Mouse (Mus musculus) brain, embryonic 14.5 days (tissue): Measurements from ENCODE around the gene Alg11. TPM values are rescaled to one million over a fixed set of nuclear protein-coding genes. Genes with fewer than 3 reads are reported as not detected.
A peak's percentile ranks its signal among the peaks of the same experiment; 100 is the strongest.

ENCODE experiments used
- DNase-seq: peaks from one replicate; pipeline ENCODE4 v3.0.0-alpha.2; 2011; ENCODE audit warnings: low read depth
- CTCF ChIP-seq: fragments of 200-500 bp; IDR thresholded peaks from 2 replicates; pipeline ENCODE4 v1.5.1; 2012; ENCODE audit warnings: inconsistent platforms, mild to moderate bottlenecking, moderate library complexity, borderline replicate concordance; ENCODE audit not compliant: insufficient read depth, insufficient read length; ENCODE audit errors: extremely low read depth
- POLR2A ChIP-seq: fragments of 200-500 bp; IDR thresholded peaks from 2 replicates; pipeline ENCODE4 v1.6.1; 2012; ENCODE audit warnings: mild to moderate bottlenecking, inconsistent platforms, borderline replicate concordance; ENCODE audit not compliant: poor library complexity, insufficient read depth, insufficient read length, severe bottlenecking; ENCODE audit errors: extremely low read depth
- polyA plus RNA-seq: library from polyadenylated mRNA; depleted of rRNA; stranded (reverse); fragments of >200 nt; gene quantifications from 2 replicates; pipeline ENCODE4 v1.2.3, GENCODE M21; 2012; rRNA removed

Alg11 gene
- 10.0 and 14.8 TPM in 2 replicates for polyA plus RNA-seq

DNA sequence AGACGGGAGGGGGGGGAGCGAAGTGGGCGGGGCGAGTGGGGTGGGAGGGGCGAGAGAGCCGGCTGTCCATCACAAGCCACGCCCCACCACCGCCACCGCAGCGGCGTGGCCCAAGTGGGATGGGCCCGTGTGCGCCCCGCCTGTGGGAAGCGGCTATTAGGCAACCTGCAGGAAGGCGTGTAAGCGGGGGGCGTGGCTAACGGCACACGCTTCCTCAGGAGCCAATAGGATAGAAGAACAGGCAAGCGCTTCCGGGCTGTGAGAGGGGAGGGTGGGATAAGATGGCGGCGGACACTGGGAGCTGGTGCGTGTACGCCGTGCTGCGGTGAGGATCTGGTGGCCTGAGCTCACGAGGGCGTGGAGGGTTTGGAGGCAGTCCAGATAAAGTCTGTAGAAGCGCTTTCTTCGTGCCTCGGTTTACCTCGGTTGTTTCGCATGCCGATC lies at the start of gene Alg11:
TSS of gene Alg11 (plus strand) at position 276 of the 444 bp plus-strand sequence.
- TF ChIP-seq CTCF: no peak
- peak; percentile 79; the same call in 1 of the 2 replicates for TF ChIP-seq POLR2A
- DNase-seq: peak; percentile 100

DNA sequence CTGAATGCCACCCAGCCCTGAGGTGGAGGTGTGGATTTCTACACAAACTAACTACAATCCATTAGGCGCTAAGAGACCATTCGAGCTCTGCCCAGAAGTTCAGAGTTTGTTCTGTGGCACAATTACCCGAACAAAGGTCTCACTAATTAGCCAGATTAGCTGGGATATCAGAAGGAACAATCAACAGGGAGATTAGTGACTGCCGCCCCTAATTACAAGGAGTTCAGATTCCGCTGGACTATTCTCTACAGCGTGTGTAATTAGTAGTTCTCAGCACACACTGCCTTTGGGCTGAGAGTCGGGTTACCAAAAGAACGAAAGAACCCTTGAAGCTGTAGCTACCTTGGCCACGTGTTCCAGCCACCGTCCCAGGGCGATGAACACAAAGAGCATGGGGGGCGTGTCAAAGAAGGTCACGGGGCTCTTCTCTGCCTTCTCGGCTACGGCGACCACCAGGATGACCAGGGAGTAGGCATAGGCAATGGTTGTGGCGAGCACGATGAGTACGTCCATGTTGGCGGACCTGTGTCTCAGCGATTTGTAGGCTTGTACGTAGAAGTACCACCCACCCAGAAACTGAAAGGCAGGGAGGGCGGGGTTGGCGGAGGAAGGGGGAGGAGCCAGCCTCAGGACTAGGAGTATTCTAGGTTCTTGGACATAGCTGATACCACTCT lies 47.4 kb upstream of the Alg11 start:
- TF ChIP-seq CTCF (no peak), POLR2A (no peak)
- DNase-seq: peak; percentile 31

DNA sequence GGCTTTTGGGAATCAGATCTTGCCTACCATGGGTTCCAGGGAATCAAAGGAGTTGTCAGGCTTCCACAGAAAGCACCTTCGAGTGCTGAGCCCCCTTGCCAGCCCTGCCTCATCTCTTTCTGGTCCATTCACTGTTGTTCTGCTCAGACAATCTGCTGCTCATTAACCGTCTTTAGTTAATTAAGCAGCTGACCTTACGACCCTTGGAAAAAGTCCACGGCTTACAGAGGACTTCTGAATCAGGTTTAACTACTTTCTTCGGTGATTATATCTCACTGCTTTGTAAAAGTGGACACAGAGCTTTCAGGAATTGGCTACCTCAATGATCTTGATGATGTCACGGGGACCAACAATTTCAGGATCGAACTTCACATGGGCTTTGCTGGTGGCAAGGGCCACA lies 42.8 kb upstream of the Alg11 start:
- peak; percentile 19 for DNase-seq
- no peak for TF ChIP-seq CTCF
- TF ChIP-seq POLR2A: no peak

DNA sequence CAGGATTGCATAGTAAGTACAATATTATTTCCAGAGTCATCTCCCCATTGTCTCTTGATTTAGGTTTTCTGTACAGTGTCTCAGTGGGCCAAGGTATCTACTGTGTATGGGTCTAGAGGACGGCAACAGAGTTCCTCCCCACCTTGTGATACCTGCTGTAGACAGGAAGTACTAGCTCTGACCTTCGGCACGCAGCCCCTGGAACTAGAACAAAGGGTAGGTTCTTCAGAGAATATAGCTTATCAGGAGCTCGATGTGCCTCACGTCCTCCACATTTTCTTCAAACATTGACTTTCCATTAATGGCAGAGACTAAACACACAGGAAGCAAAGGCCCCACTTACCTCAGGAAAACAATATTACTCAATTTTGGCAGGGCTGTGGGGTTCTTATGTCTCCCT lies 41.0 kb upstream of the Alg11 start:
- DNase-seq: no peak
- TF ChIP-seq CTCF (no peak), POLR2A (no peak)

DNA sequence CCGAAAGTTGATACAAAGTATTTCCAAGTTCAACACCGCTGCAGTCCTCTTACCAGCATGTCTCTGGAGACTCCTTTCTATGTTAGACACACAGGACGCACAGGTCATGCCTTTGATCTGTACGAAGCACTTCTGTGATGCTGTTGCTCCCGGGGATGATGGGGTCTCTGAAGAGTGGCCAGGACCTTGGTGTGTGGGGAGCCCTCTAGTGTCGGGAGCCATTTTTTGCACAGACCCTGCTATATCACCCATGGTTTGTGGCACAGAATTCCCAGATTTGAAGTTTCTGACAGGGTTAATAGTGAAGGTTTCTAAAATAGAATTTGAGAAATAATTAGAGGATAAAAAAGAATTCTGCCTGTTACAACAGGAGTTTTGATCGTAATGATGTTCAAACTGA lies 38.3 kb upstream of the Alg11 start:
- no peak for TF ChIP-seq POLR2A
- peak; percentile 23; the same call in 1 of the 2 replicates for TF ChIP-seq CTCF
- DNase-seq: no peak

DNA sequence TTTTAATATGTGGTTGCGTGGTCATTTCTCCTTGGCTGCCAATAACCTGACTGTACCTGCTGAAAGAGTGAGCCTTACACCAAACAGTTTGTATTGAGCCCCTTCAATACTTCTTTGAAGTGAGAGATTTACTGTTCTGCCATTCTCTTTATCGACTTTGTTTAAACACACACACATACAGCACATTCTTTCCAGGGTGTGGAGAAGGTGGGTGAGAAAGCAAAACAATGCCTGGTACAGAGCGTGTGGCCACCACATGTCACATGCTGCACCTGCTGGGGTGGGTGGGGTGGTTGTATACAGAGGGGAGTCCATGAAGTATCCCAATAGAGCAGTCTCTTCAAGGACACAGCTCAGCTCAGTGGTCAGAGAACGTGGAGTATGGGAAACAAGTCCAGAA lies 35.3 kb upstream of the Alg11 start:
- no peak for DNase-seq
- no peak for TF ChIP-seq CTCF

DNA sequence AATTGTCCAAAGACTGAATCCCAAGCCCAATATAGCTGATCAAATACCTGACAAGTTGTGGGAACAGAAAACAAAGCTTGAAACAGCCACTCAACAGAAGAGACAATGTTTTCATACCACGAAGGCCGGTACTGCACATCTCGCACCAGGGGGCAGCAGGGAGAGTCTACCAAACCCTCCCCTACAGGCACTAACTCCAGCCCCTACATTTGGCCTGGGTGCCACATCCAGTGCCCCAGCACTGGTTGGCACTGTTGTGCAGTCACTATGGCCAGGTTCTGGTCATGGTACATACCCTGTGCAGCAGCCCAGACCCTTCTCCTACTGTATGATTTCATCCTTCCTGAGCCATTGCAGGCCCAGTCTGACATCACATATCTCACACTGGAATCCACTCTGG lies 31.5 kb upstream of the Alg11 start:
- TF ChIP-seq POLR2A (no peak), CTCF (no peak)
- no peak for DNase-seq

DNA sequence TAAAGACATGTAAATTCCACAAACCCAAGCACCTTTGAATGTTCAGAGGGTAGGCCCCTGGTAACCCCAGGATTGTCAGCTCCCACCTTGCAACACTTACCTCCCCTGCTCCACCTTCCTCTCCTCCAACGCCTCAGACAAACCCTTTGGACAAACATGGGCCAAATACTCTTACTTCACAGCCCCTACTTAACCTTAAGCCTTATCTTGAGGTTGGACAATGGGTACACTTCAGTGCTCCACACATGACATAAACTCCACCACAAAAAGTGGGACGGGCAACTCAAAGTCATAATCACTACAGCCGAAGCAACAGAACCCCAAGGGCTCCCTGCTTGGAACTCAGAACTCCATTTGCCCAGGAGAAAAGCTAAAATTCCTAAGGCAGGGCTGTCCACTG lies 29.5 kb upstream of the Alg11 start:
- TF ChIP-seq POLR2A (no peak), CTCF (no peak)
- DNase-seq: no peak

DNA sequence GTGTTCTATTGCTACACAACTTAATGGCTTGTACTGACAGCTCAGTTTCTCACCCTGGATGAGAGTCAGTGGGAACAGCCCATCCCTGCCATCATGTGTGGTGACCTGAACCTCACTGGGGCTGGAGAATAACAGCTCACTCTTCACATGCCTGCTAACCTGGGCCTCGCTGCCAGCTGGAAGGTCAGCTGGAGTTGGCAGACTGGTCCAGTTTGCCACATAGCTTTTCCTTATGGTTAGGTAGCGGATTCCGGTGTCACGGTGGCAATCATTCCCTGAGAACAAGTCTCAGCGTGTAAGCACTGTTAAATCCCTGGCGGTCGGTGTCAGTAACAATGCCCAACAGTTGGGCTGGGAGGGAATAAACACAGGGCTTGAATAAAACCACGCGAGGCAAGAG lies 24.4 kb upstream of the Alg11 start:
- TF ChIP-seq CTCF: no peak
- no peak for TF ChIP-seq POLR2A
- DNase-seq: no peak

DNA sequence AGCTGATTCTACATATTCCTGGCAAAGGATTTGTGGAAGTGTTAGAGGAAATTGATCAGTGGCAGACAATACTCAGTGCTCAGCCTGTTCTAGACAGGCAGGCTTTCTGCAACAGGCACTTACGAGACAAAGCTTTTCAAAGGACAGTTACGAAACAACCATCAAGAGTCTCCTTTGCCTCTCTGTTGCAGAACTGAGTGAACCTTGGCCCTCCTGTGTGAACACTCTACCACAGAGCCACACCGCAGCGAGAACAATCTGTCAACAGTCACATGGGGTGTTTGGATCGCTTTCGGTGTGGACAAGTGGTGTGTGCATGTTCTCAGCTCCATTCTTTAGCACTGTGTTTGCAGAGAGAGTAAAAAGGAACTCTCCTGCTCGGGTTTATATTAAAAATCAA lies 23.5 kb upstream of the Alg11 start:
- TF ChIP-seq POLR2A (no peak), CTCF (no peak)
- DNase-seq: no peak

DNA sequence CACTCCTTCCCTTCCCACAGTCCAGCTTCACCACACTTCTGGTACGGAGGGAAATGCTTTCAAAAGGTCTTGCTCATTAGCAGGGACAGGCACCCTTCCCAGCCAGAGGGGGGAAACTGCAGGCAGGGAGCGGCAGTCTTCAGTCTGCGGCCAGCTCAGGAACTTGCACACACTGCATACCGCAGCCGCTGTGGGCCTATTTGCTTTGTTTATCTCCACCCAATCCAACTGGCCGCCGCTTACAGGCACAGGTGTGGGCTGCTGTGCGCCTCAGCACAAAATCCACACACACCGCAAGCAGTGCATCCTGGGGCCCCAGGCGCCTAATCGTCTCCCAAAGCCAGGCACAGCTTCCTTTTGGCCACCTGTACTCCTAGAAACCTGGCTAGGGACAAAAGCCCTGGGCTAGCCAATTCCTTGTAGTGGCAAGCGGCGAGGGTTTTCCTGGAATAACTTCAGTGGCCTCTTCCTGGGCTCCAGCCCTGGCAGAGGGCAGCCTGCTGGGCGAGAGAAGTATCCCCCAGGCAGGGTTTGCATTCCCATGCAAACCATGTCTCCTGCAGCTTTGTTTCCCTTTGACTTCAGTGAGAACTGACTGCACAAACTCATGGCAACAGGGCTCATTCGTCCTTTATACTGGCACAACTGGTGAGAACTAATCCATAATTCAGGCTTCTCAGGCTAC lies 20.9 kb upstream of the Alg11 start:
- no peak for TF ChIP-seq CTCF
- DNase-seq: peak; percentile 21

DNA sequence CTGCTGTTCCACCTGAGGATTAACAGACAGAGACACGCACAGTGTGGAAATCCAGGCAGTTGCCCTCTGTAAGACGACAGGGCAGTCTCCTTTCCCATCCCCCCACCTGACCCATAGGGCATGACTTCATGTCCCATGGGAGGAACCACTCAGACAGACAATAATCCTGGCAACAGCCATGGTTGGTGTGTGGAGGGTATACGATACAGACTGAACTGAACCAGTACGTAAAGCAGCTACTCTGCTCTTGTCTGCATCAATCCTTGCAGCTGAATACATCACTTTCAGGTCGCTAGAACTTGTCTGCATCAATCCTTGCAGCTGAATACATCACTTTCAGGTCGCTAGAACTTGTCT lies 20.4 kb upstream of the Alg11 start:
- DNase-seq: no peak

More for the DNA sequence above, 20.4 kb upstream of the Alg11 start:
- TF ChIP-seq CTCF: no peak
- TF ChIP-seq POLR2A: no peak
